Mouse (Mus musculus): ENCODE measurements around the gene Hipk2. TPM values are rescaled to one million over a fixed set of nuclear protein-coding genes. Genes with fewer than 3 reads are reported as not detected.

The Hipk2 gene
- polyA plus RNA-seq, 1 experiment from 2014 or later = 13.7 TPM

GRCm38 (mm10) chr6:38795096-38795816 is 80.7 kb downstream of the Hipk2 start:
- Histone ChIP-seq H3K9me3 (ENCODE audit: control insufficient read depth, low read length) (no peaks in the 10 kb centered on the region), H3K36me3 (ENCODE audit: control insufficient read depth, insufficient read depth, low read length) (no peaks in the 10 kb centered on the region; the same call in 1 of the 2 replicates), H3K4me2 (replicated peaks; ENCODE audit: low read depth) (no peak overlapping the region), H3K4me3 (ENCODE audit: low read depth, low read length) (no peak overlapping the region), H3K27me3 (ENCODE audit: control insufficient read depth, insufficient read depth, low read length) (no peaks in the 10 kb centered on the region), H3K9ac (ENCODE audit: low read length) (no peak overlapping the region), H3K27ac (replicated peaks) (no peak overlapping the region), H3K4me1 (replicated peaks; ENCODE audit: control insufficient read depth, insufficient read depth) (no peaks in the 10 kb centered on the region)
- ATAC-seq (ENCODE audit: low FRiP score, low TSS enrichment) (0 out of 2 replicates have a peak, but pooled peaks have one; percentile 40), DNase-seq (ENCODE audit: low spot score) (no peak)
- 81% methylated on average over 3 of the region's 3 CpGs for WGBS
- TF ChIP-seq EP300 (optimal IDR thresholded peaks at IDR 0.05) = no peak
- TF ChIP-seq CTCF (IDR thresholded peaks at IDR 0.05; ENCODE audit: low read depth) = no peak

GRCm38 (mm10) chr6:38792966-38793365 is 83.0 kb downstream of the Hipk2 start:
- WGBS = 72% methylated on average over 3 of the region's 3 CpGs
- TF ChIP-seq EP300 (optimal IDR thresholded peaks at IDR 0.05) (no peak), CTCF (IDR thresholded peaks at IDR 0.05; ENCODE audit: low read depth) (no peak)

GRCm38 (mm10) chr6:38789221-38789810 is 86.6 kb downstream of the Hipk2 start:
- no peaks in the 10 kb centered on the region for H3K9me3 ChIP-seq (ENCODE audit: control insufficient read depth, low read length)
- no peaks in the 10 kb centered on the region for H3K27me3 ChIP-seq (ENCODE audit: control insufficient read depth, insufficient read depth, low read length)
- ATAC-seq (ENCODE audit: low FRiP score, low TSS enrichment) = no peak
- 0 out of 2 replicates have a peak overlapping the region, but pooled peaks have one; percentile 8 for H3K27ac ChIP-seq (replicated peaks)
- H3K36me3 ChIP-seq (ENCODE audit: control insufficient read depth, insufficient read depth, low read length) = no peaks in the 10 kb centered on the region
- no peaks in the 10 kb centered on the region for H3K4me1 ChIP-seq (replicated peaks; ENCODE audit: control insufficient read depth, insufficient read depth)
- no peak overlapping the region for H3K4me3 ChIP-seq (ENCODE audit: low read depth, low read length)
- DNase-seq (ENCODE audit: low spot score) = no peak
- WGBS = 63% methylated on average over 5 of the region's 5 CpGs
- H3K9ac ChIP-seq (ENCODE audit: low read length) = no peak overlapping the region
- TF ChIP-seq CTCF (IDR thresholded peaks at IDR 0.05; ENCODE audit: low read depth) = no peak
- TF ChIP-seq EP300 (optimal IDR thresholded peaks at IDR 0.05) = no peak
- H3K4me2 ChIP-seq (replicated peaks; ENCODE audit: low read depth) = no peak overlapping the region

More at GRCm38 (mm10) chr6:38792966-38793365, 83.0 kb downstream of the Hipk2 start:
- no peak for ATAC-seq (ENCODE audit: low FRiP score, low TSS enrichment)
- no peaks in the 10 kb centered on the region; the same call in 1 of the 2 replicates for H3K36me3 ChIP-seq (ENCODE audit: control insufficient read depth, insufficient read depth, low read length)
- no peak overlapping the region for H3K4me3 ChIP-seq (ENCODE audit: low read depth, low read length)
- H3K4me1 ChIP-seq (replicated peaks; ENCODE audit: control insufficient read depth, insufficient read depth) = no peaks in the 10 kb centered on the region
- H3K9ac ChIP-seq (ENCODE audit: low read length) = no peak overlapping the region
- peak; percentile 10 for DNase-seq (ENCODE audit: low spot score)
- no peak overlapping the region for H3K4me2 ChIP-seq (replicated peaks; ENCODE audit: low read depth)
- no peaks in the 10 kb centered on the region for H3K27me3 ChIP-seq (ENCODE audit: control insufficient read depth, insufficient read depth, low read length)
- no peaks in the 10 kb centered on the region for H3K9me3 ChIP-seq (ENCODE audit: control insufficient read depth, low read length)
- no peak overlapping the region for H3K27ac ChIP-seq (replicated peaks)

- no peak overlapping the region for H3K27ac ChIP-seq (replicated peaks)
- no peaks in the 10 kb centered on the region for H3K9me3 ChIP-seq (ENCODE audit: control insufficient read depth, low read length)
- H3K4me2 ChIP-seq (replicated peaks; ENCODE audit: low read depth) = no peak overlapping the region
- no peaks in the 10 kb centered on the region for H3K27me3 ChIP-seq (ENCODE audit: control insufficient read depth, insufficient read depth, low read length)
- 64% methylated on average over 6 of the region's 6 CpGs for WGBS
- DNase-seq (ENCODE audit: low spot score) (no peak), ATAC-seq (ENCODE audit: low FRiP score, low TSS enrichment) (0 out of 2 replicates have a peak, but pooled peaks have one; percentile 15)
- no peak overlapping the region for H3K9ac ChIP-seq (ENCODE audit: low read length)
- no peaks in the 10 kb centered on the region for H3K36me3 ChIP-seq (ENCODE audit: control insufficient read depth, insufficient read depth, low read length)
- H3K4me1 ChIP-seq (replicated peaks; ENCODE audit: control insufficient read depth, insufficient read depth) = no peaks in the 10 kb centered on the region
- H3K4me3 ChIP-seq (ENCODE audit: low read depth, low read length) = no peak overlapping the region
- TF ChIP-seq EP300 (optimal IDR thresholded peaks at IDR 0.05) (no peak), CTCF (IDR thresholded peaks at IDR 0.05; ENCODE audit: low read depth) (no peak)
These were observed 88.0 kb downstream of the Hipk2 start for GRCm38 (mm10) chr6:38787811-38788509.

GRCm38 (mm10) chr6:38787134-38787533 is 88.8 kb downstream of the Hipk2 start:
- no peaks in the 10 kb centered on the region for H3K27me3 ChIP-seq (ENCODE audit: control insufficient read depth, insufficient read depth, low read length)
- H3K27ac ChIP-seq (replicated peaks) = no peak overlapping the region
- no peak overlapping the region for H3K4me3 ChIP-seq (ENCODE audit: low read depth, low read length)
- TF ChIP-seq EP300 (optimal IDR thresholded peaks at IDR 0.05) (no peak), CTCF (IDR thresholded peaks at IDR 0.05; ENCODE audit: low read depth) (no peak)
- no peak overlapping the region for H3K4me2 ChIP-seq (replicated peaks; ENCODE audit: low read depth)
- H3K9ac ChIP-seq (ENCODE audit: low read length) = no peak overlapping the region
- H3K4me1 ChIP-seq (replicated peaks; ENCODE audit: control insufficient read depth, insufficient read depth) = no peaks in the 10 kb centered on the region
- no peaks in the 10 kb centered on the region for H3K36me3 ChIP-seq (ENCODE audit: control insufficient read depth, insufficient read depth, low read length)
- H3K9me3 ChIP-seq (ENCODE audit: control insufficient read depth, low read length) = no peaks in the 10 kb centered on the region
- DNase-seq (ENCODE audit: low spot score) (peak; percentile 49), ATAC-seq (ENCODE audit: low FRiP score, low TSS enrichment) (peak; percentile 69; the same call in 1 of the 2 replicates)
- 33% methylated on average over 1 of the region's 1 CpGs for WGBS
